Mouse (Mus musculus): ENCODE measurements around the gene 4921507P07Rik.
"Not testable (repeated sequence)": the region's sequence is repeated elsewhere in the genome, so short reads cannot be mapped to it uniquely, and the experiment has no call there.

4921507P07Rik gene

DNA sequence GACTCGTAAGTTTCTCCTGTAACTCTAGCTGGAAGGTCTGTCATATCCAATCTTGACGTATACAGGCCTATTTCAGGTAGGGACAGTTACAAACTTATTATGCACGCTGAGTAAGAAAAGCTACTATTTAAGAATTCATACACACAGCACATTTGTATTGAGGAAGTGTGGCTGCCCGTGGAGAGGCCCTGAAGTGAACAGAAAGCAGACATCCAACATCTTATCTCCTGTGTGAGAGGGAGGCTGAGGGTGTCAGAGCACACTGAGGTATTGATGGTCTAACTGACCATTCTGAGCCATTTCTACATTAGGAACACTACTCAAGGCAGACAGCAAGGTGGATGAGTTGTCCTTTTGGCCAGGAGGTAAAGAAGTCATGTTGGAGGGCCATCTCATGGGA is 37.6 kb downstream of the 4921507P07Rik start:
- no peak for DNase-seq (ENCODE audit: low spot score in 2 of 2)

DNA sequence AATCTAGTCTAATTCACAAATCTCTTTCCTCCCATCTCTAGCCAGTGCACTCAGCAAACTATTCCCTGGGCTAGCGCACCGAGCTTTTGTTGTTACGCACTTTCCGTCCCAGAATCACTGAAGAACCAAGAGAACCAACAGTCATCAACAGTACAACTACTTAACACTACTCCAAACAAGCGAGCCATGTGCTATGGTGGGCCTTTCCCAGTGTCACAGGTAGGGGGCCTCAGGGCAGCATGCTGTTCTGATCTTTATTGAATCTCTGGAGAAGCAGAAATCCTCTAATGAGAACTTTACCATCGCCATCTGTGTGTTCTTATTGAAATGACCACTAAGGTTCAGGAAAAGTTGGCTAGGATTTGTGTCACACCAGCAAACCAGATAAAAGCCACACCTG is 38.9 kb downstream of the 4921507P07Rik start:
- no peak for DNase-seq (ENCODE audit: low spot score in 2 of 2)

DNA sequence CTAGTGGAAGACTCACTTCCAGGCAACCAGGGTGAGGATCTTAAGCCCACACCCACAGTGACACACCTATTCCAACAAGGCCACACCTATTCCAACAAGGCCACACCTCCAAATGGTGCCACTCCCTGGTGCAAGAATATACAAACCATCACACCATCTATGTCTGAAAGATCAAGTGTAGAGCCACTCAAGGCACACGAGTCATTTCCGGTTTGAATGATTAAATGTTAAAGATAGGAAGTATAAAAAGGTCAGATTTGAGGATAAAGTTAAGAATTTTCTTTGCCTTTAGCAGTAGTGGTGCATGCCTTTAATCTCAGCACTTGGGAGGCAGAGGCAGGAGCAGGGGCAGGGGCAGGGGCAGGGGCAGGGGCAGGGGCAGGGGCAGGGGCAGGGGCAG is 42.2 kb downstream of the 4921507P07Rik start:
- not testable (repeated sequence) for DNase-seq (ENCODE audit: low spot score in 2 of 2)

DNA sequence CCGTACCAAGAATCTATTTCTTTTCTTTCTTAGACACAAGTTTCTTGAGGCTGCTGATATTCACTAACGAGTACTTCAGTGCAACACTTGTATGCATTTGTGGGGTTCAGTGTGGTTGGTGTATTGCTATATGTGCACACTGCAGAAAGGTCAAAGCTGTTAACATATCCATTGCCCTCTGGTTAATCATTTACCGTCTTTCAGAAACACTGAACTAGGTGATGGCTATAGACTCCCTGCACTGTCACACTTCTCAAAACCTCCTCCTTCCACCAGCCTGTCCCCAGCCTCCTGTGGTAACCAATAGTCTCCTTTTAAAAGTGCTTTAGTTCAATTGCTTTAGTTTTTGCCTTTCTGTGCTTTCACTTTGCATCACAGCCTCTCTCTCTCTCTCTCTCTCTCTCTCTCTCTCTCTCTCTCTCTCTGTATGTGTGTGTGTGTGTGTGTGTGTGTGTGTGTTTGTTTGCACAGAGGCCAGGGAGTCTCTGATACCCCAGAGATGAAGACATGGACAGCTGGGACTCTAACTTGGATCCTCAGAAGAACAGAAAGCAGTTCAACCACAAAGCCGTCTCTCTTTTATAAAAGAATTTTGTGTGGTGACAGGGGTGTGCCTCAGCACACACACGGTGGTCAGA is 43.4 kb downstream of the 4921507P07Rik start:
- no peak for DNase-seq (ENCODE audit: low spot score in 2 of 2)

DNA sequence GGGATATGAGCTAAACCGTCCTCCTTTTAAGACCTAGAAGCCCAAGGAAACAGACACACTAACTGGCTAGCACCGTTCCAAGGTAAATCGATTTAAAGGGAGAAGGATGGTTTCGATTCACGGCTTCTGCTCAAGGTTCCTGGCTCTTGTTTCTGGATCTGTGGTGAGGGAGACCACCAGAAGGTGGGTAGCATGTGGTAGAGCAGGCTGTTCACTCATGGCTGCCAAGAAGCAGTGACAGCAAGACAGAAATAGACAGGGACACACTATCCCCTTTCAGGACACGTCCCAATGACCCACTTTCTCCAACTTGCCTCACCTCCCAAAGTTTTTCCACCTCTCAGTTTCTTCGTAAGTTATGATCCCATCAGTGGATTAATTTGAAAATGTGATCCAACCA is 46.6 kb downstream of the 4921507P07Rik start:
- no peak for DNase-seq (ENCODE audit: low spot score in 2 of 2)

DNA sequence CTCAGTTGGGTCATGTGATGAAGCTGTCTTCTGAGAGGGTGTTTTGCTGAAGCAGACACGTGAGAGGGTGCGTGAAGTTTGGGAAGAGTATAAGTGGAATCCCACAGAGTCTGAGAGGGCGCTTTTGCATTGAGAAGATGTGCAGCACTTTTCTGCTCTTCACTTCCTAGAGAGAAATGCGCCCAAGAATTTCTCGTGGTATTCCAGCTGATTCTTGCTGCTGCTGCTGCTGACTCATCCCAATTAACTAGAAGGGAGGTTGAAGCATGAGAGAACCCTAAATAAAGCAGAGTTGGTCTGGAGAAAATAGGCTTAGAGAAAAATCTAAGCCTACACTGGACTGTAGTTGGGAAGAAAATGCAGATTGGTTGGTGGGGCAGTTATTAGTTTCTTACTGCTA is 47.4 kb downstream of the 4921507P07Rik start:
- DNase-seq (ENCODE audit: low spot score in 2 of 2) = no peak

DNA sequence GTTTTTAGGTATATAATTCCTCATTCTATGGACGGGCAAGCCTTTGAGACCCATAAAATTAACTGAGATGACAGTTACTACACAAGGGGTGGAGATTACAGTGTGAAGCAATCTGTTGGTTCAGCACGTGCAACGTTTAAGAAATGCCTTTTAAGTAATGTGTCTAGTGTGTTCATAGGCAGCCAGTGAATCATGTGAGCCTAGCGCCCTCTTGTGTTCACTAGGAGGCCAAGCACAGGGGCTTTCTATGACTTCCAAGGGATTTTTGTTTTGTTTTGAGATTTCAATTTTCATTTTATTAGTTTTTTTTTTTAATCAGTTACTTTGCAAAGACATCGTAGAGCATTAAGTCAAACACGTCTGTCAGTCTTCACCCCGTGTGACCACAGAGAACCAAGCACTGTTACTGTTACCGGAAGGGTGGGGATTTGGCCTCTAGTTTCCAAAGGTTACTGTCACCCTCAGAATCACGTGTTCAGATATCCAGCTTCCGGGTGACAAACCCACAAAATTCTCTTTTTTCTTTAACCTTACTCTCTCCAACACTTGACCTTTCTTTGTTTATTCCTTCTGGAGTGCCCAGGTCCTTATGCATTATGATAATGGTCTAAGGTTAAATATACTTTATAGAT is 50.9 kb downstream of the 4921507P07Rik start:
- DNase-seq (ENCODE audit: low spot score in 2 of 2) = no peak

DNA sequence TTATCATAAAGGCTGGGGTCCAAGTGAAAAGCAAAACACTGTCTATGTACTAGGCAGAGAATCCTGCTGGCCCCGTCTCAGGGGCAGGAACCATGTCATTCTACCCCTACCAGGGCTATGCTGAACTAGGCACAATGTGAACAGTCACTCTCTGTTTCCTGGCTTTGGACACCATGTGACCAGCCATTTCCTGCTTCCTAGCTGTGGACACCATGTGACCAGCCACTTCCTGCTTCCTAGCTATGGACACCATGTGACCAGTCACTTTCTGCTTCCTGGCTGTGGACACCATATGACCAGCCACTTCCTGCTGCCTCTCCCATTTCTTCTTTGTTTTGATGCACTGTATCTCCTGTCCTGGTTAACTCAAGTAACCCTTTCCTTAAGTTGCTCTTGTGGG is 53.9 kb downstream of the 4921507P07Rik start:
- no peak for DNase-seq (ENCODE audit: low spot score in 2 of 2)

DNA sequence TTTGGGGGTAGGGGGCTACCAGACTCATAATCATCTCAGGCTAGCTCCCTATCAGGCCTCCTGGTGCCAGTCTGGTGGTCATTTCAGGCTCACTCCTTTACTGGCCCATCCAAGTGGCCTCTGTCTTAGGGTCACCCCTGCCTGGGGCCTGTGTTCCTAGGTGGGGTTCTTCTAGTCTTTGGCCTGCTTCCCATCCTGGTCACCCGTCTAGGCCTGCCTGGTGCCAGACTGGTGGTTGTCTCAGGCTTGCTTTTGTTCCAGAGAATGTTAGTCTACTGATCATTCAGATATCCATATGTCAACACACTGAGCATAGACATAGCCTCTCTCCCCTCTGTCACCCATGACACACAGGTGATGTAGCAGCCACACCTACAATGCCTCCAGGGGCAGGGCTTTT is 56.8 kb downstream of the 4921507P07Rik start:
- no peak for DNase-seq (ENCODE audit: low spot score in 2 of 2)

DNA sequence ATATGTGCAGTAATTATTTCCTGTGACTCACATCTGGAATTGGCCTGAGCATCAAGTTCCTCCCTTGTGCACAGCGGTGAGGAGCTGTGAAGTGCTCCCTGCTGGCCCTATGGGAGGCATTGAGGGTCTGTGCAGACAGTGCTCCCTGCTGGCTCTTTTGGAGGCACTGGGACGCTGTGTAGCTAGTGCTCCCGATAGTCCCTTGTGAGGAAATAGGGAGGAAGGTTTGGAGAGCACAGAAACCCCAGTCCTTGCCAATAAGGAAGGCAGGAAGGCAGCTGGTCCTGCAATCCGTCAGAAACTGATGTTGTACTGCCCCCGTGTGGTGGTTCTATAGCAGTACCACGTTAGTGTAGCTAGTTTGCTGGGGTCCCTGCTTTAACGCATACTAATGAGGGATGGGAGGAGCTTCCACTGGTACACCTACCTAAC is 60.0 kb downstream of the 4921507P07Rik start:
- DNase-seq (ENCODE audit: low spot score in 2 of 2) = peak; percentile 55 to 76

DNA sequence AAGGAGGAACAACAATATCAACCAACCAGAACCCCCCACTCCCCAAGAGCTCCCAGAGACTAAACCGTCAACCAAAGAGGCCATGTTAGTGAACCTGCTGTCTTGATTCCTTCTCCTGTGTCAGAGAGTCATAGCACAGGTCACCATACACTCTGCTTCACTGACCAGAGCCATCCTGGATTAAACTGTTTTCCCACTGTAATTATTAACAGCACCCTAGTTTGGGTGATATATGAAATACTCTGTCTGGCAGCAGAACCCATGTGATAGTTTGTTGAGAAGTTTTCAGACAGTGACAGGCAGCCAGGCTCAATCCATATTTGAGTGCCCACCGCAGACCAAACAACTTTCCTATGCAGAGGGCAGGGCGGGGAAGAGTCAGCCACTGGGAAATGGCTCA is 61.1 kb downstream of the 4921507P07Rik start:
- no peak for DNase-seq (ENCODE audit: low spot score in 2 of 2)

DNA sequence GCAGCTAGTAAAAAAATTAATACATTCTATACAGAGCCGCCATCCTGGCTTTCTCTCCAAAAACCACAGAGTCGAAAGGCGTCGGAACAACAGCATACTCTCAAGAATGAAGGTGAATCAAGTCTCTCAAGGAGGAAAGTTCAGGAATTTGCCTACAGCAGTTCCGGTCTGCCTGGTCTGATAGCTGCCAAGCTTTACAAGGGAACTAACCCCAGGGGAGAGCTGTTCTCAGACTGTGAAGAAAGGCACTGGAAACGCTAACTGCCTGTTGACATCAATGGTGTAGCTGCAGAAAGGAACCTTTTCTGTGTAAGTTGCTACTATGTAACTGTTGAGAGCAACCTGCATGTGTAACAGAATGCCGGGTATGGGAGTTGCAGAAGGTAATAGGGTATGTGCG is 64.5 kb downstream of the 4921507P07Rik start:
- DNase-seq (ENCODE audit: low spot score in 2 of 2) = no peak

DNA sequence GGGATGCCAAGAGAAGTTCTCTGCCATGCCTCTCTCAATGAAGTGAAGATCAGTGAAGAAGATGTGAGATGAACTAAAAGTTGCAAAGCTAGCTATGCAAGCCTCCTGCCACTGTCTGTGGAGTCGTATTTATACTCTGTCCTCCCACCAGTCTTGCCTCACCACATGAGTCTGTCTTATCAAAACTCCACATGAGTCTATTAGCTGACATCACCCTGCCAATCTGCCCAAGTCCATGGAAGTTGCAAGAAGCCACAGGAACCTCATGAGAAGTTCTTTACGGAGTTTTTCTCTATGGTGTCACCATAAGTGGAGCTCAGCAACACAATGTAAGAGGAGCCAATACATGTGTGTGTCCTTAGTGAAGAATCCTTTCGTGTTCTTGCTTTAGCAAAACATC is 65.4 kb downstream of the 4921507P07Rik start:
- DNase-seq (ENCODE audit: low spot score in 2 of 2) = no peak

DNA sequence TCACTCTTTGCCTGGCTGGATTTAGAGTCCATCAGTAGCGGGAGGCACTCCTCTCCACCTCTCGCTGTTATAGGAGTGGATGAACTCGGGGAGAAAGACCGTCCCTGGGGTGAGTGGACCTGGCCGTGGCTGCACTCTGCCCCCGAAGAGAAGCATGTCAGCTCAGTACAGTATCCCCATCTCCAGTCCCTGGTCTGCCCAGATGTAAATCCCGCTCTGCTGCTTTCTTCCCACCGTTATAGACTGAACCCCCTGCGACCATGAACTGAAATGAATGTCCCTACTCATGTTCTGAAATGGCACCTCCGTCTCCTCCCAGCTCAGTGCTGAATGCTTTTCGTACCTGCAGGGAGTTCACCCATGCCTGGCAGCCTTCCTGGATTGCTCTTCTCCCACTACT is 67.2 kb downstream of the 4921507P07Rik start:
- no peak for DNase-seq (ENCODE audit: low spot score in 2 of 2)

DNA sequence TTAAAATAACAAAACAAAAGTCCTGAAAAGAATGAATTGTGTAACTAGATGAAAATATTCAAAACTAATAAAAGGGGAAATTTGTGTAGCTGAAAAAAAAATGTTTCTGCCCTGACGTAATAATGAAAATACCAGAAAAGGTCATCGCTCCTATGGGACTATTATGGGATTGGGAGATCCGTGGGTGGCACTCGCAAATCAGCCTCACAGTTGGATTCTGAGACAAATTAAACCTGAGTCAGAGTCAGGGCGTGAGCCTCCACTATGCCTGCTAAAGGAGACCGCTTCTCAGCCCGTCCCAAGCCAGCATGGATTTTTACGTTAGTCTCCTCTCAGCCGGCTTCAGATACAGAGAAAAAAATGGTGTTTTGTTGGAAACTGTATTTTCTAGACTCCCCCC is 69.0 kb downstream of the 4921507P07Rik start:
- DNase-seq (ENCODE audit: low spot score in 2 of 2) = no peak

DNA sequence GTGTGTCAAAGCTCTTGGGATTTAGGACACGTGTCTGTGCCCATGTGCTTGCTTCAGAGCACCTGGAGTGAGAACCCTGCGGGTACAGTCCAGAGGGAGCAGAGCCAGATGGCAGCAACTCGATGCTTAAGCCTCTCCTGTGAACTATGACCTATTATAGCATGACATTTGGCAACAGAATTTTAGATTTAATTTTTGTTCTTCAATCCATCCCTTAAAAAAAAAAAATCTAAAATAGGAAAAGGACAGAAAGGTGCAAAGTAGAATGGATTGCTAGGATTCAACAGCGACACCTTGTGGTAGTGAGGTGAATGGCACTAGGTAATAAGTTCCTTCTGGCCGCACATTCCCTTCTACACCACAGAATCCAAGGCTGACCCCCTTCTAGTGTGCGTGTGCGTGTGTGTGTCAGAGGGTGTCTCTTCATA is 69.8 kb downstream of the 4921507P07Rik start:
- DNase-seq (ENCODE audit: low spot score in 2 of 2) = peak in 1 of 2 experiments; percentile 64

DNA sequence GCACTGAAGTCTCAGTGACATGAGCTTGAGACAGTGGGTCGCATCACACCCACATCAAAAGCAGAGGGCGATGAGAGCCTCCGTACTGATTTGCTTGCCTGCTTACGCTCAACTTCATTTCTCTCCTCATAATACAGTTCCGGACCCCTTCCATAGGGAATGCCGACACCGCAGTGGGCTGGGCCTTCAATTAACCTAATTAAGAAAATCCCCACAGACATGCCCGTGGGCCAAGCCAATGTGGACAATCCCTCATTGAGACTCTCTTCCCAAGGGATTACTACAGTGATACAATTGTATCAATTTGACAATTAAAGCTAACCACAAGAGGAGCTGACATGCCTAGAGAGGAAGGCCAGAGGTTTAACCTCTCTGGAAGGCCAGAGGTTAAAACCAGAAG is 70.6 kb downstream of the 4921507P07Rik start:
- DNase-seq (ENCODE audit: low spot score in 2 of 2) = no peak

DNA sequence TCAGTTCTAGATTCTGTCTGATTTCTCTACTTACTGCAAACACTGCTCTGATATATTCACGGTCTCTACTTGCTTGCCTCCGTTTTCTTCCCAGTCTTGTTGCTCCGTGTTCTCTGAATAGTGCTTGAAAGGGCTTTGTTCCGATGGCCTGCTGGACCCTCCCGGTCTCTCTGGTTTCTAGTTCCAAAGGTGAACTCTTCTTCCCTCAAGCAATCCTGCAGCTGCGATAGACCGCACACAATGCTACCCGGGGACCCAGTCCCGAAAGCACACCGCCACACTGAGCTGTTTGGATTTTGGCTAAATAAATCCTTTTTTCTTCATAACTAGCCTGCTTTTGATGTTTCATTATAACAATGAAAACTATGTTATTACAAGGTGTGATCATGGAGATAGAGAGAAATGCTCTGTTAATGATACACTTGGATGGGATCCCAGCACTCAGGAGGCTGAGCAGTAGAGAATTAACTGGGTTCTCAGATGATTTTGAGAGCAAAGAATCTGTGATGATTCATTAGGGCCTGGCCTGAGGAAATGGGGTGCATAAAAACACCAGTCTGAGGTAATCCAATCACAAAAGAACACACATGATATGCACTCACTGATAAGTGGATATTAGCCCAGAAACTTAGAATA is 72.1 kb downstream of the 4921507P07Rik start:
- DNase-seq (ENCODE audit: low spot score in 2 of 2) = no peak
